Mouse (Mus musculus) C2C12 (cell line): ENCODE results near the gene Notch4. TPM values are rescaled to one million over a fixed set of nuclear protein-coding genes. Genes with fewer than 3 reads are reported as not detected.
"Not testable (repeated sequence)": the region's sequence is repeated elsewhere in the genome, so short reads cannot be mapped to it uniquely, and the experiment has no call there.

Experiments
- H3K27me3 ChIP-seq: one replicate; pipeline ENCODE4 v1.6.1; 2011; ENCODE audit not compliant: control insufficient read depth, insufficient read depth, insufficient read length
- H3K36me3 ChIP-seq: one replicate; pipeline ENCODE4 v1.6.1; 2011; ENCODE audit not compliant: control insufficient read depth, insufficient read depth
- H3K4me3 ChIP-seq: one replicate; pipeline ENCODE4 v1.5.1; 2011; ENCODE audit warnings: mild to moderate bottlenecking, control low read depth; ENCODE audit not compliant: poor library complexity, insufficient read depth, severe bottlenecking
- H3K79me2 ChIP-seq: one replicate; pipeline ENCODE4 v1.6.1; 2011; ENCODE audit not compliant: control insufficient read depth, insufficient read depth
- H3K79me3 ChIP-seq: one replicate; pipeline ENCODE4 v1.6.1; 2011; ENCODE audit warnings: low read depth, control low read depth
- H3ac ChIP-seq: one replicate; pipeline ENCODE3; 2011; ENCODE audit warnings: low read depth; ENCODE audit not compliant: control insufficient read depth, insufficient read length
- CEBPB ChIP-seq: IDR thresholded peaks from one replicate; pipeline ENCODE4 v1.6.1; 2011; ENCODE audit warnings: low read depth, mild to moderate bottlenecking, control low read depth, moderate library complexity
- CTCF ChIP-seq: IDR thresholded peaks from one replicate; pipeline ENCODE4 v1.5.1; 2011; ENCODE audit not compliant: control insufficient read depth, insufficient read depth, insufficient read length
- FOSL1 ChIP-seq: IDR thresholded peaks from one replicate; pipeline ENCODE4 v1.8.0; 2011; ENCODE audit warnings: mild to moderate bottlenecking, low read length; ENCODE audit not compliant: poor library complexity, insufficient read depth, severe bottlenecking
- MAX ChIP-seq: IDR thresholded peaks from one replicate; pipeline ENCODE4 v1.6.1; 2011; ENCODE audit warnings: mild to moderate bottlenecking, control low read depth
- MYOD1 ChIP-seq: IDR thresholded peaks from one replicate; pipeline ENCODE4 v1.6.1; 2011; ENCODE audit warnings: low read depth; ENCODE audit not compliant: control insufficient read depth, insufficient read length
- MYOG ChIP-seq: IDR thresholded peaks from one replicate; pipeline ENCODE4 v1.6.1; 2011; ENCODE audit not compliant: control insufficient read depth, insufficient read length; ENCODE audit errors: extremely low read depth
- USF1 ChIP-seq: IDR thresholded peaks from one replicate; pipeline ENCODE4 v1.6.1; 2011; ENCODE audit warnings: low read depth, mild to moderate bottlenecking, control low read depth, moderate library complexity
- long read RNA-seq, 2 experiments: library from polyadenylated mRNA; unstranded; transcript quantifications; one replicate each; pipeline ENCODE4 v2.0.0; 2019 to 2020
- polyA plus RNA-seq: library from polyadenylated mRNA; unstranded; fragments of >200 nt; fragmentation: generic; extraction: Trizol; gene quantifications from one replicate; pipeline ENCODE4 v1.2.1, GENCODE M21; 2012; ENCODE audit warnings: missing spikeins

Notch4 gene
- 0.51 TPM for polyA plus RNA-seq
- long read RNA-seq, experiment 1 = 0 reads
- long read RNA-seq, experiment 2, partial matches to known transcripts = 0 of 1 reads
- long read RNA-seq, experiment 2, other reads (novel, unspliced or antisense) = 1 of 1 reads

GRCm38 (mm10) chr17:34564003-34564421 is at the start of gene Notch4:
TSS of gene Notch4 (plus strand) at chr17:34564268.
- Histone ChIP-seq H3K79me3 (no peaks in the 10 kb centered on the region), H3K27me3 (peaks cover 57% of the 10 kb centered on the region), H3ac (no peak within 1 kb of the TSS), H3K36me3 (no peaks in the 10 kb centered on the region), H3K79me2 (no peaks in the 10 kb centered on the region), H3K4me3 (no peak within 1 kb of the TSS)
- TF ChIP-seq MYOG (no peak), CEBPB (no peak), FOSL1 (no peak), MAX (no peak), USF1 (no peak), CTCF (no peak), MYOD1 (no peak)

- H3ac ChIP-seq = no peak overlapping the region
- TF ChIP-seq USF1 (no peak), MYOG (no peak), CTCF (no peak), FOSL1 (no peak), MYOD1 (no peak), CEBPB (no peak), MAX (no peak)
- H3K79me3 ChIP-seq = no peaks in the 10 kb centered on the region
- H3K4me3 ChIP-seq = no peak overlapping the region
- no peaks in the 10 kb centered on the region for H3K79me2 ChIP-seq
- no peaks in the 10 kb centered on the region for H3K36me3 ChIP-seq
- no peaks in the 10 kb centered on the region for H3K27me3 ChIP-seq
Measured at GRCm38 (mm10) chr17:34516514-34516913, 47.6 kb upstream of the Notch4 start.

- Histone ChIP-seq H3K27me3 (no peaks in the 10 kb centered on the region), H3K4me3 (no peak within 1 kb of the TSS), H3ac (no peak within 1 kb of the TSS), H3K36me3 (no peaks in the 10 kb centered on the region), H3K79me2 (no peaks in the 10 kb centered on the region), H3K79me3 (no peaks in the 10 kb centered on the region)
- TF ChIP-seq CEBPB (no peak), CTCF (no peak), MYOD1 (no peak), FOSL1 (no peak), USF1 (no peak), MYOG (no peak), MAX (no peak)
Measured at GRCm38 (mm10) chr17:34517252-34517651, 46.8 kb upstream of the Notch4 start, which contains the start of gene Btnl6. TSS of gene Btnl6 (minus strand) at chr17:34517352.

GRCm38 (mm10) chr17:34517795-34518194 is 46.3 kb upstream of the Notch4 start:
- no peak for TF ChIP-seq CEBPB
- no peak for TF ChIP-seq MYOG
- no peak for TF ChIP-seq MAX
- no peak for TF ChIP-seq MYOD1
- no peak for TF ChIP-seq USF1
- TF ChIP-seq CTCF = no peak
- no peak for TF ChIP-seq FOSL1
- no peaks in the 10 kb centered on the region for H3K36me3 ChIP-seq
- no peak overlapping the region for H3ac ChIP-seq
- H3K79me3 ChIP-seq = no peaks in the 10 kb centered on the region
- H3K27me3 ChIP-seq = no peaks in the 10 kb centered on the region
- no peaks in the 10 kb centered on the region for H3K79me2 ChIP-seq
- H3K4me3 ChIP-seq = no peak overlapping the region

- not testable (repeated sequence) for H3K4me3 ChIP-seq
Measured at GRCm38 (mm10) chr17:34518571-34518970, 45.5 kb upstream of the Notch4 start.

GRCm38 (mm10) chr17:34519001-34519400 is 45.1 kb upstream of the Notch4 start:
- no peaks in the 10 kb centered on the region for H3K27me3 ChIP-seq
- no peaks in the 10 kb centered on the region for H3K79me3 ChIP-seq
- TF ChIP-seq CTCF (no peak), USF1 (no peak), FOSL1 (no peak), CEBPB (no peak), MAX (no peak), MYOG (no peak), MYOD1 (no peak)
- no peak overlapping the region for H3ac ChIP-seq
- no peak overlapping the region for H3K4me3 ChIP-seq
- no peaks in the 10 kb centered on the region for H3K36me3 ChIP-seq
- H3K79me2 ChIP-seq = no peaks in the 10 kb centered on the region

More at GRCm38 (mm10) chr17:34518571-34518970, 45.5 kb upstream of the Notch4 start:
- H3K36me3 ChIP-seq, H3ac ChIP-seq, H3K79me3 ChIP-seq, H3K27me3 ChIP-seq, H3K79me2 ChIP-seq: not testable (repeated sequence)
